Mouse (Mus musculus) E14TG2a.4 (cell line): ENCODE data around the gene Cblb.

ENCODE experiments used
- CTCF ChIP-seq: conservative IDR thresholded peaks from 2 replicates; pipeline ENCODE4 v1.5.1; 2014; ENCODE audit warnings: low read length
- NANOG ChIP-seq: IDR thresholded peaks from 2 replicates; pipeline ENCODE4 v1.6.1; 2014; ENCODE audit warnings: borderline replicate concordance, low read length, mixed read lengths
- POU5F1 ChIP-seq: IDR thresholded peaks from 2 replicates; pipeline ENCODE4 v1.6.1; 2014; ENCODE audit warnings: low read length, borderline replicate concordance

DNA sequence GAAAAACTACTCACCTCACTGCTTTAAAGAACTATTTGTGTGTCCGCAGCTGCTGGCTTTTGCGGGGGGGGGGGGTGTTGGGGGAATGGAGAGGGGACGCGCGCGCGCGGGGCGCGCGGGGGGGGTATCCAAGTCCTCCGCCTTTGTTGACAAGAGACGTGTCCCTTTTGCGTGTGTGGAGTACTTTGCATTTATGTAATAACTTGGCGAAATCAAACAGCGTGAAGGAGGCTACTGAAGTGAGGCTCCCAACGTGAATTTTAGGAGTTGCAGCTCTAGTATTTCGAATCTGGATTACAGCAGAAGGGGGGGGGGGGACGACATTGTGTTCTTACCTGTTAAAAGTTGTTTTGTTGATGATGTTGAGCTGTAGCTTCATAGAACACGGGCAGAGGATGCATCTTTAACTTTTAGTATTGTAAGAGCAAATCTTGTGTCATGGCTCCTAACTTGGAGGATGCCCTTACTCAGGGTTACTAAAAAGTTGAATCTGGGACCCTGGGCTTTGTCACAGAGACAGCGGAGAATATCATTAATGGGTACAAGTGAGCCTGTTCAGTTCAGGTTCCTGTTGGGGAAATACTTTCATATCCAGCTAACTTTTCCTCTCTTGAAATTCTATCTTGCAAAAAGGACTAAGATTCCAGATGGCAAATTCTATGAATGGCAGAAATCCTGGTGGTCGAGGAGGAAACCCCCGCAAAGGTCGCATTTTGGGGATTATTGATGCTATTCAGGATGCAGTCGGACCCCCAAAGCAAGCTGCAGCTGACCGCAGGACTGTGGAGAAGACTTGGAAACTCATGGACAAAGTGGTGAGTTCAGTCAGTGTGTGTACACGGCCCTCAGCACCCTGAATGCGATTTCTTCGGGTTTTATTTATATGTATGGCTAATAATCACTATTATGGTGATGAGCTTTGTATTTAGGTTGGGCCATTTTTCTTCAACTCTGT, 1.6 kb downstream of the Cblb start:
- TF ChIP-seq CTCF (no peak), NANOG (no peak), POU5F1 (no peak)
